Mouse (Mus musculus) adrenal gland, adult 8-10 months (tissue): ENCODE data around the gene Clta. TPM values are rescaled to one million over a fixed set of nuclear protein-coding genes. Genes with fewer than 3 reads are reported as not detected.

Source experiments
- DNase-seq: peaks from one replicate; pipeline ENCODE4 v3.0.0; 2022
- total RNA-seq, 4 experiments: library from RNA; stranded (reverse); gene quantifications; 2 replicates each; pipeline ENCODE4 v1.2.4; 2022

Gene Clta
- total RNA-seq, 4 experiments from 2014 or later: 165 to 181 (median 177) TPM

DNA sequence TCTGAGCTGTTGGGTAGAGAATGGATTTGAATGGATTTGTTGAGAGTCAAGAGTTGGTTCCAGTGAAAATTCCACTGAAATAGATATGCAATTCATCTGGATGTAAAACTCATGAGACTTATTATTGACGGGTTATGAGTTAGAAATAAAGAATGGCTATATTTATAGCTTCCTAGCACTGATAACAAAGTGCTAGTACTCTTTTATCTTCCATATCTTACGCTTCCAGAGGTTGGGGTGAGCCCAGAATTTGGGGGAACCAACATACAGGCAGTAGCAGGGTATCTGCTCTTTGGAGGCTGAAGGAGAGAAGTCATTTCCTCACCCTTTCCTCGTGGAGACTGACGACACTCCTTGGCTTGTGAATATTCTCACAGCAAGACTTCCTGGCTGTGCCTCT is 70.2 kb downstream of the Clta start:
- no peak for DNase-seq

DNA sequence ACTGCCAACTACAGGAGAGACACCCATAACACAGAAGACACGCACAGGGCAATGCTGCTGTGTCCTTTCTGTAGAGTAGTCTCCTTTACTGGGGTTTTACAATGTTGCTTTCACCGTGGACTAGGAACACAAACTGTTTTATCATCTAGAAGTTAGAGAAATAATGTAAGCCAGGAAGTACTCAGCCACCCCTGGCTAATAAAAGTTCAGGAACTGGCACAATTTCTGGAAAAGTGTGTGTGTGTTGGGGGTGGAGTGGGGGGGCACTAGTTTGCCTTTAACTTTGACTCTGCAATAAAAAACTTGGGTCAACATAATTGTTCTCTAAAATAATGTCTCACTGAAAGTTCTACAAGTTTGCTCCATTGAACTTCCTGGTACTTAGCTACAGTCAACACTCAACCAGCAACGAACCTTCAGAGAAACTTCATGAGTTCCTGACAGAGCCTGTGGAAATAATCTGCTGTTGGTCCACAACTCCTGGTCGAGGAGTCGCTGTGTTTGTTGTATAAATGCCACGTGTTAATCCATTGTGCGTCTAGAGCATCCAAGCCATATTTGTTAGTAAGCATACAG is 74.2 kb downstream of the Clta start:
- DNase-seq: no peak

Other genes with a start within 250 kb of the Clta start
- gene Olfr159, start 233.4 kb upstream of the Clta start, total RNA-seq: not detected
- gene Olfr156, start 180.6 kb upstream of the Clta start, total RNA-seq: not detected
- gene Olfr157, start 164.3 kb upstream of the Clta start, total RNA-seq: not detected
- gene Olfr155, start 152.9 kb upstream of the Clta start, total RNA-seq: not detected
- gene Reck, start 128.9 kb upstream of the Clta start, total RNA-seq: 10 to 100 TPM; 21.6 to 45.0 (median 32.0) TPM
- 1 to 10 TPM; 1.8 to 3.1 (median 2.0) TPM for gene Glipr2, start 47.1 kb upstream of the Clta start, total RNA-seq
- gene Ccin, start 21.0 kb upstream of the Clta start, total RNA-seq: not detected
- gene Gne, start 79.7 kb downstream of the Clta start, total RNA-seq: 10 to 100 TPM; 38.9 to 51.1 (median 45.4) TPM
- 10 to 100 TPM; 34.0 to 51.1 (median 40.4) TPM for gene Rnf38, start 229.3 kb downstream of the Clta start, total RNA-seq